Mouse (Mus musculus): ENCODE data around the gene Kcnj11. TPM values are rescaled to one million over a fixed set of nuclear protein-coding genes. Genes with fewer than 3 reads are reported as not detected.

Gene Kcnj11
- total and polyA plus RNA-seq, 3 experiments, result not detected

- Histone ChIP-seq H3K27me3 (ENCODE audit: control insufficient read depth in 1 of 2, insufficient read depth in 2 of 2, low read length in 2 of 2) (no peaks in the 10 kb centered on the region), H3K4me1 (ENCODE audit: control insufficient read depth in 1 of 2, insufficient read depth in 2 of 2, low read length in 2 of 2) (no peaks in the 10 kb centered on the region), H3K4me3 (ENCODE audit: control insufficient read depth in 1 of 2, insufficient read depth in 1 of 2, low read depth in 2 of 2, low read length in 2 of 2) (no peak overlapping the region), H3K9me3 (replicated peaks; ENCODE audit: insufficient read depth, low read length) (no peaks in the 10 kb centered on the region), H3K9ac (ENCODE audit: control insufficient read depth, low read depth, low read length, poor library complexity, severe bottlenecking) (no peak overlapping the region), H3K27ac (ENCODE audit: control insufficient read depth, low read depth, low read length) (no peak overlapping the region), H3K36me3 (ENCODE audit: control insufficient read depth in 1 of 2, insufficient read depth in 2 of 2, low read length in 2 of 2) (no peaks in the 10 kb centered on the region), H3K79me2 (ENCODE audit: control insufficient read depth, insufficient read depth, low read length, poor library complexity) (no peaks in the 10 kb centered on the region)
- TF ChIP-seq TAL1 (IDR thresholded peaks at IDR 0.05; ENCODE audit: low read length) (no peak), USF1 (IDR thresholded peaks at IDR 0.05; ENCODE audit: low read depth, low read length) (no peak), ZKSCAN1 (IDR thresholded peaks at IDR 0.05; ENCODE audit: low read depth, low read length) (no peak)
- DNase-seq (ENCODE audit: low read depth, low spot score), result no peak
These were observed 9.5 kb upstream of the Kcnj11 start for GRCm38 (mm10) chr7:46110079-46110478.

- Histone ChIP-seq H3K79me2 (ENCODE audit: control insufficient read depth, insufficient read depth, low read length, poor library complexity) (no peaks in the 10 kb centered on the region), H3K9me3 (replicated peaks; ENCODE audit: insufficient read depth, low read length) (no peaks in the 10 kb centered on the region), H3K9ac (ENCODE audit: control insufficient read depth, low read depth, low read length, poor library complexity, severe bottlenecking) (no peak overlapping the region), H3K4me3 (ENCODE audit: control insufficient read depth in 1 of 2, insufficient read depth in 1 of 2, low read depth in 2 of 2, low read length in 2 of 2) (no peak overlapping the region), H3K4me1 (ENCODE audit: control insufficient read depth in 1 of 2, insufficient read depth in 2 of 2, low read length in 2 of 2) (no peaks in the 10 kb centered on the region), H3K27ac (ENCODE audit: control insufficient read depth, low read depth, low read length) (no peak overlapping the region), H3K36me3 (ENCODE audit: control insufficient read depth in 1 of 2, insufficient read depth in 2 of 2, low read length in 2 of 2) (no peaks in the 10 kb centered on the region), H3K27me3 (ENCODE audit: control insufficient read depth in 1 of 2, insufficient read depth in 2 of 2, low read length in 2 of 2) (no peaks in the 10 kb centered on the region)
- no peak for DNase-seq (ENCODE audit: low read depth, low spot score)
- TF ChIP-seq ZNF384 (IDR thresholded peaks at IDR 0.05; ENCODE audit: low read depth, low read length) (no peak), SMC3 (IDR thresholded peaks at IDR 0.05; ENCODE audit: low read depth, low read length) (no peak), RCOR1 (IDR thresholded peaks at IDR 0.05; ENCODE audit: low read depth, low read length) (no peak), KAT2A (conservative IDR thresholded peaks at IDR 0.05; ENCODE audit: low read depth, low read length) (no peak), MAZ (IDR thresholded peaks at IDR 0.05; ENCODE audit: low read depth, low read length) (no peak), MXI1 (IDR thresholded peaks at IDR 0.05; ENCODE audit: low read depth, low read length) (no peak), BHLHE40 (IDR thresholded peaks at IDR 0.05; ENCODE audit: borderline replicate concordance, low read depth, low read length) (no peak), CTCF (IDR thresholded peaks at IDR 0.05 in 2 of 3, conservative IDR thresholded peaks at IDR 0.05 in 1 of 3; ENCODE audit: control insufficient read depth in 1 of 3, insufficient read depth in 1 of 3, low read depth in 2 of 3, low read length in 3 of 3, poor library complexity in 1 of 3, severe bottlenecking in 1 of 3) (no peak), TAL1 (IDR thresholded peaks at IDR 0.05; ENCODE audit: low read length) (no peak), ELF1 (IDR thresholded peaks at IDR 0.05; ENCODE audit: low read depth, low read length) (no peak)
These were observed 4.9 kb upstream of the Kcnj11 start for GRCm38 (mm10) chr7:46105484-46105883.

GRCm38 (mm10) chr7:46104256-46104915, 3.8 kb upstream of the Kcnj11 start:
- H3K79me2 ChIP-seq (ENCODE audit: control insufficient read depth, insufficient read depth, low read length, poor library complexity), result no peaks in the 10 kb centered on the region
- DNase-seq (ENCODE audit: low read depth, low spot score), result no peak
- H3K36me3 ChIP-seq (ENCODE audit: control insufficient read depth in 1 of 2, insufficient read depth in 2 of 2, low read length in 2 of 2), result no peaks in the 10 kb centered on the region
- no peaks in the 10 kb centered on the region for H3K9me3 ChIP-seq (replicated peaks; ENCODE audit: insufficient read depth, low read length)
- H3K9ac ChIP-seq (ENCODE audit: control insufficient read depth, low read depth, low read length, poor library complexity, severe bottlenecking), result no peak overlapping the region
- no peak overlapping the region for H3K27ac ChIP-seq (ENCODE audit: control insufficient read depth, low read depth, low read length)
- no peaks in the 10 kb centered on the region for H3K4me1 ChIP-seq (ENCODE audit: control insufficient read depth in 1 of 2, insufficient read depth in 2 of 2, low read length in 2 of 2)
- no peaks in the 10 kb centered on the region for H3K27me3 ChIP-seq (ENCODE audit: control insufficient read depth in 1 of 2, insufficient read depth in 2 of 2, low read length in 2 of 2)
- H3K4me3 ChIP-seq (ENCODE audit: control insufficient read depth in 1 of 2, insufficient read depth in 1 of 2, low read depth in 2 of 2, low read length in 2 of 2), result no peak overlapping the region
- TF ChIP-seq USF1 (IDR thresholded peaks at IDR 0.05; ENCODE audit: low read depth, low read length) (no peak), GABPA (IDR thresholded peaks at IDR 0.05; ENCODE audit: low read depth, low read length) (no peak), GATA1 (IDR thresholded peaks at IDR 0.05; ENCODE audit: low read depth, low read length) (no peak), ZC3H11A (IDR thresholded peaks at IDR 0.05; ENCODE audit: low read depth, low read length) (no peak), RCOR1 (IDR thresholded peaks at IDR 0.05; ENCODE audit: low read depth, low read length) (no peak), POLR2A (IDR thresholded peaks at IDR 0.05; ENCODE audit: control insufficient read depth in 1 of 2, insufficient read depth in 1 of 2, low read depth in 1 of 2, low read length in 2 of 2, poor library complexity in 1 of 2) (no peak), MYB (IDR thresholded peaks at IDR 0.05; ENCODE audit: low read depth, low read length) (no peak), POLR2AphosphoS5 (IDR thresholded peaks at IDR 0.05; ENCODE audit: borderline replicate concordance, low read depth, low read length) (no peak), ETS1 (IDR thresholded peaks at IDR 0.05; ENCODE audit: low read depth, low read length) (no peak), MAZ (IDR thresholded peaks at IDR 0.05; ENCODE audit: low read depth, low read length) (no peak), JUND (IDR thresholded peaks at IDR 0.05; ENCODE audit: low read depth, low read length) (no peak), NRF1 (IDR thresholded peaks at IDR 0.05; ENCODE audit: insufficient read depth, low read depth, low read length, poor library complexity, severe bottlenecking) (no peak), MEF2A (IDR thresholded peaks at IDR 0.05; ENCODE audit: extremely low read depth, insufficient replicate concordance, low read depth, low read length, poor library complexity, severe bottlenecking) (no peak), TBP (IDR thresholded peaks at IDR 0.05; ENCODE audit: low read depth, low read length) (no peak), USF2 (IDR thresholded peaks at IDR 0.05; ENCODE audit: borderline replicate concordance in 1 of 2, insufficient read depth in 1 of 2, low read depth in 1 of 2, low read length in 2 of 2) (no peak), CHD2 (IDR thresholded peaks at IDR 0.05; ENCODE audit: low read length) (no peak)

All from MEL (cell line).